Mouse (Mus musculus): Measurements from ENCODE around the gene Dyrk4. TPM values are rescaled to one million over a fixed set of nuclear protein-coding genes. Genes with fewer than 3 reads are reported as not detected.
A peak's percentile ranks its signal among the peaks of the same experiment; 100 is the strongest.

Gene Dyrk4
- polyA plus RNA-seq (2015; fragmentation: Nextera tagmentation; extraction: Ambion mirVana), result 2.6 and 2.9 TPM in 2 replicates

- no peak for DNase-seq (ENCODE audit: low spot score)
These were observed at the start of gene Dyrk4 for GRCm38 (mm10) chr6:126921111-126921881. Gene Dyrk4 (minus strand): TSS chr6:126921839.

- no peak for DNase-seq (ENCODE audit: low spot score)
These were observed 44.8 kb upstream of the Dyrk4 start for GRCm38 (mm10) chr6:126966241-126967026.

GRCm38 (mm10) chr6:126963426-126963825 lies 41.8 kb upstream of the Dyrk4 start:
- no peak for DNase-seq (ENCODE audit: low spot score)

- DNase-seq (ENCODE audit: low spot score), result no peak
These were observed 41.1 kb upstream of the Dyrk4 start for GRCm38 (mm10) chr6:126962709-126963108.

GRCm38 (mm10) chr6:126961371-126962018 lies 39.9 kb upstream of the Dyrk4 start:
- DNase-seq (ENCODE audit: low spot score), result no peak

GRCm38 (mm10) chr6:126955734-126956133 lies 34.1 kb upstream of the Dyrk4 start:
- DNase-seq (ENCODE audit: low spot score), result peak; percentile 61

GRCm38 (mm10) chr6:126948336-126948735 lies 26.7 kb upstream of the Dyrk4 start:
- no peak for DNase-seq (ENCODE audit: low spot score)

- DNase-seq (ENCODE audit: low spot score), result peak; percentile 25
These were observed 18.8 kb upstream of the Dyrk4 start for GRCm38 (mm10) chr6:126940451-126940850.

- peak; percentile 97 for DNase-seq (ENCODE audit: low spot score)
These were observed 18.0 kb upstream of the Dyrk4 start, which contains the start of the genes Rad51ap1 and D6Wsu163e for GRCm38 (mm10) chr6:126939487-126940171. Gene Rad51ap1 (minus strand): TSS chr6:126939587. Gene D6Wsu163e (plus strand): TSS chr6:126939962.

- no peak for DNase-seq (ENCODE audit: low spot score)
These were observed 17.3 kb upstream of the Dyrk4 start for GRCm38 (mm10) chr6:126938853-126939486.

- DNase-seq (ENCODE audit: low spot score), result peak; percentile 6
These were observed 16.4 kb upstream of the Dyrk4 start for GRCm38 (mm10) chr6:126938047-126938446.

- DNase-seq (ENCODE audit: low spot score), result no peak
These were observed 11.3 kb upstream of the Dyrk4 start for GRCm38 (mm10) chr6:126932896-126933295.

- no peak for DNase-seq (ENCODE audit: low spot score)
These were observed 6.7 kb downstream of the Dyrk4 start for GRCm38 (mm10) chr6:126914928-126915327.

- DNase-seq (ENCODE audit: low spot score), result no peak
These were observed 10.9 kb downstream of the Dyrk4 start for GRCm38 (mm10) chr6:126910727-126911126.

GRCm38 (mm10) chr6:126907876-126908275 lies 13.8 kb downstream of the Dyrk4 start:
- DNase-seq (ENCODE audit: low spot score), result no peak

GRCm38 (mm10) chr6:126907378-126907777 lies 14.3 kb downstream of the Dyrk4 start:
- DNase-seq (ENCODE audit: low spot score), result no peak

- no peak for DNase-seq (ENCODE audit: low spot score)
These were observed 44.5 kb downstream of the Dyrk4 start for GRCm38 (mm10) chr6:126877118-126877517.

- DNase-seq (ENCODE audit: low spot score), result no peak
These were observed 68.8 kb downstream of the Dyrk4 start, which contains the start of gene Akap3 for GRCm38 (mm10) chr6:126852881-126853280. Gene Akap3 (plus strand): TSS chr6:126853098.

GRCm38 (mm10) chr6:126848712-126849704 lies 72.6 kb downstream of the Dyrk4 start, which contains the start of gene Ndufa9:
Gene Ndufa9 (minus strand): TSS chr6:126849136.
- peak; percentile 94 for DNase-seq (ENCODE audit: low spot score)

All from thymus, postnatal 0 days (tissue).